Mouse (Mus musculus) embryonic fibroblast, embryonic 13.5 days (primary cell): ENCODE measurements around the gene Ints5.

Experiments
- CTCF ChIP-seq: IDR thresholded peaks from 2 replicates; pipeline ENCODE4 v1.5.1; 2011; ENCODE audit warnings: mild to moderate bottlenecking, control low read depth, low read length, moderate library complexity, borderline replicate concordance; ENCODE audit not compliant: insufficient read depth
- POLR2A ChIP-seq: IDR thresholded peaks from 2 replicates; pipeline ENCODE4 v1.6.1; 2011; ENCODE audit warnings: low read depth, mild to moderate bottlenecking, control low read depth, low read length, moderate library complexity

- TF ChIP-seq POLR2A (no peak), CTCF (no peak)
Observed at GRCm38 (mm10) chr19:8895397-8895960, 2.7 kb downstream of the Ints5 start.
